Mouse (Mus musculus) ES-E14 (cell line): ENCODE results near the gene Gm3755. TPM values are rescaled to one million over a fixed set of nuclear protein-coding genes. Genes with fewer than 3 reads are reported as not detected.
"Not testable (repeated sequence)": the region's sequence is repeated elsewhere in the genome, so short reads cannot be mapped to it uniquely, and the experiment has no call there.

ENCODE experiments used
- DNase-seq: peaks from one replicate; pipeline ENCODE4 v3.0.0-alpha.2; 2013; ENCODE audit warnings: low read depth, low spot score
- H3K27ac ChIP-seq: 2 replicates; pipeline ENCODE4 v1.5.1; 2012; ENCODE audit warnings: low read depth, mild to moderate bottlenecking, low read length, moderate library complexity, mixed read lengths; ENCODE audit not compliant: poor library complexity, insufficient read depth, severe bottlenecking
- H3K36me3 ChIP-seq: 2 replicates; pipeline ENCODE4 v1.6.1; 2012; ENCODE audit warnings: mild to moderate bottlenecking, low read length, moderate library complexity, mixed read lengths; ENCODE audit not compliant: control insufficient read depth, poor library complexity, insufficient read depth, severe bottlenecking
- H3K4me1 ChIP-seq, 2 experiments: fragments of 150-350 bp in 1 of 2; sonication (generic) in 1 of 2; 2 replicates each; pipeline ENCODE4 v1.6.1; 2012; ENCODE audit warnings: low read length in 2 of 2, mild to moderate bottlenecking in 1 of 2, mixed read lengths in 1 of 2; ENCODE audit not compliant: control insufficient read depth in 2 of 2, insufficient read depth in 2 of 2, poor library complexity in 1 of 2
- H3K4me3 ChIP-seq, 2 experiments: fragments of 150-350 bp in 1 of 2; sonication (generic) in 1 of 2; 2 replicates each; pipeline ENCODE4 v1.5.1; 2012; ENCODE audit warnings: low read length in 2 of 2, low read depth in 1 of 2, mild to moderate bottlenecking in 1 of 2, mixed read lengths in 1 of 2; ENCODE audit not compliant: insufficient read depth in 1 of 2, poor library complexity in 1 of 2, severe bottlenecking in 1 of 2
- H3K9ac ChIP-seq: 2 replicates; pipeline ENCODE4 v1.6.1; 2012; ENCODE audit warnings: low read depth, mild to moderate bottlenecking, low read length, mixed read lengths; ENCODE audit not compliant: poor library complexity, insufficient read depth, severe bottlenecking
- H3K9me3 ChIP-seq: fragments of 150-350 bp; sonication (generic); 2 replicates; pipeline ENCODE4 v1.6.1; 2012; ENCODE audit warnings: low read depth, mild to moderate bottlenecking, low read length; ENCODE audit not compliant: control insufficient read depth, insufficient read depth
- in situ Hi-C, 2 experiments: fragments of 600-800 bp; cut with MboI; formaldehyde crosslinking; loops; one replicate each; pipeline ENCODE4 v1.15.1; 2025; ENCODE audit warnings: low sequenced_read_pairs in 2 of 2, inconsistent platforms in 1 of 2; ENCODE audit not compliant: unreplicated experiment in 2 of 2
- total RNA-seq: library from RNA; depleted of rRNA; stranded (reverse); fragments of 300-350 nt; gene quantifications from 2 replicates; pipeline ENCODE4 v1.2.3, GENCODE M21; 2012; rRNA removed

The Gm3755 gene
- not detected in 2 replicates for total RNA-seq

DNA sequence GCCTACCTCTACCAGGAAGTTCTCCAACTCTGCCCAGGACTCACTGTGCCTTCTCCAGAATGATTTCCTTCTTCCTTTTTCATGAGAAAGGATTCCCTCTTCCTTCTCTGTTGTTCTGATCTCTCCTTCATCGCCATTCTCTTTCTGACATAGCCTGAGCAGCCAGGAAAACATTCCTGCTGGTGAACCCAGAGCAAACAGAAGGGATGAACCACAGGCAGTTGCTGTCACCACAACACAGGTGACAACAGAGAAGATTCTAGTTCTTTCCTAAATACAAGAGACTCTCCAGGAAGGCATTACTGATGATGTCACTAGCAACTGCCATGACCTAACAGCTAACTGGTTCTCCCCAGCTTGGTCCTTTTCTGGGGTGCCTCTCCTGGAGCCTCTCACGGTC is at the start of gene Gm3755:
Gene Gm3755 (minus strand): TSS at position 101 of the 400 bp plus-strand sequence.
- H3K9ac ChIP-seq, H3K27ac ChIP-seq, DNase-seq, H3K9me3 ChIP-seq, in situ Hi-C loops, H3K4me3 ChIP-seq, H3K36me3 ChIP-seq, H3K4me1 ChIP-seq: not testable (repeated sequence)

GRCm38 (mm10) chr14:7488731-7489130 is 38.0 kb upstream of the Gm3755 start:
- in situ Hi-C loops, H3K9me3 ChIP-seq, H3K4me1 ChIP-seq, H3K27ac ChIP-seq, DNase-seq, H3K9ac ChIP-seq, H3K36me3 ChIP-seq: not testable (repeated sequence)
- H3K4me3 ChIP-seq, result peak overlapping the region in 1 of 2 experiments; percentile 31; a peak in 1 of 4 replicates

DNA sequence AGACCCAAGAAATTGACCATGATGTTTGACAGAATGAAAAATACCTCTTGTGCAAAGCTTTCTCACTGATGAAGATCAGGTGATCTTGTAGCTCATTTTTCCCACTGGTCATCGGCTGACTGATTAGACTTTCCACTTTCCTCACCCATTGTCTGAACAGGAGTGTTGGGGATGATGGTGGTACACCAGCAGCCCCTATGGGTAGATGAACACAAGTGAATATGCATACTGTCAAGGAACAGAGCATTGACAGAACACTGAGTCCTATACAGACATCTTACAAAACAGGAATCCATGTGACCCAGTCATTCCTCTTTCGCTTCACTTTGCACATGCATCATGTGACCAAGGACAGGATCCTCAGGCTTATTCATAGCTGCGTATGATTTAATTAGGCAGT is 32.9 kb upstream of the Gm3755 start, which contains the start of gene Gm3752:
Gene Gm3752 (minus strand): TSS at position 101 of the 400 bp plus-strand sequence.
- H3K4me1 ChIP-seq, H3K27ac ChIP-seq: not testable (repeated sequence)

DNA sequence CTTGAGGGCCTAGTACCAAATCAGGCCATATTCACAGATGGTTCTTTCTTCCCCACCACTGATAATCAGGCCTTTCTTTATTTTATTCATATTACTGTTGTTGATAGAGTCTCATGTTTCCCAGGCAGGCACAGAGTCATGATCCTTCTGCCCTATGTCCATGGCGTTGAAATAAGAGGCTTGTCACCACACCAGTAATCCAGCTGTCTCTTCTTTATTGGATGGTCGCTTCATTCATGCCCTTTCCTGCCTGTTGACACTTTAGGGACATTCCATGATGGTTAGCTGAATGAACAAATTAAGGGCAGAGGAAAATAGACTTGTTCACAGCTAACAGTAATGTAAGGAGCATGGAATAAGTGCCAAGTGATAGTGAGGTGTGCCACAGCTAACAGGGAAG is 28.2 kb downstream of the Gm3755 start:
- H3K36me3 ChIP-seq, H3K9me3 ChIP-seq, DNase-seq, in situ Hi-C loops, H3K9ac ChIP-seq, H3K27ac ChIP-seq, H3K4me3 ChIP-seq, H3K4me1 ChIP-seq: not testable (repeated sequence)

More for the DNA sequence above, 32.9 kb upstream of the Gm3755 start, which contains the start of gene Gm3752:
- H3K4me3 ChIP-seq, H3K36me3 ChIP-seq, H3K9me3 ChIP-seq, in situ Hi-C loops, DNase-seq, H3K9ac ChIP-seq: not testable (repeated sequence)

Other genes starting within 250 kb of the Gm3755 start
- gene Gm3727, start 186.2 kb downstream of the Gm3755 start, total RNA-seq, result not detected in 2 replicates
- 1.8 and 2.3 TPM in 2 replicates for gene Gm3739, start 135.9 kb downstream of the Gm3755 start, total RNA-seq
- not detected in 2 replicates for gene Gm5797, start 118.5 kb downstream of the Gm3755 start, total RNA-seq
- gene Gm8374, start 85.8 kb downstream of the Gm3755 start, total RNA-seq, result not detected in 2 replicates
- 0.13 and 0.16 TPM in 2 replicates for gene Gm3752, start 32.8 kb upstream of the Gm3755 start, total RNA-seq
- gene Gm3558, start 117.6 kb upstream of the Gm3755 start, total RNA-seq, result 6.0 and 7.6 TPM in 2 replicates
- gene Gm10338, start 144.7 kb upstream of the Gm3755 start, total RNA-seq, result not detected in 2 replicates
- not detected in 2 replicates for gene Gm10128, start 193.1 kb upstream of the Gm3755 start, total RNA-seq